Mouse (Mus musculus) cortical plate, adult 2 months (tissue): ENCODE data around the gene Apold1. TPM values are rescaled to one million over a fixed set of nuclear protein-coding genes. Genes with fewer than 3 reads are reported as not detected.

Source experiments
- H3K27ac ChIP-seq: fragments of 200-500 bp; 2 replicates; pipeline ENCODE4 v1.5.1; 2012; ENCODE audit warnings: low read length, control low read depth, inconsistent platforms; ENCODE audit not compliant: insufficient read depth
- H3K4me1 ChIP-seq: fragments of 200-500 bp; 2 replicates; pipeline ENCODE4 v1.6.1; 2011; ENCODE audit warnings: low read length; ENCODE audit not compliant: control insufficient read depth, insufficient read depth
- H3K4me3 ChIP-seq: fragments of 200-500 bp; 2 replicates; pipeline ENCODE4 v1.5.1; 2011; ENCODE audit warnings: mild to moderate bottlenecking, low read length, control low read depth; ENCODE audit not compliant: insufficient read depth
- CTCF ChIP-seq: fragments of 200-500 bp; IDR thresholded peaks from 2 replicates; pipeline ENCODE4 v1.5.1; 2011; ENCODE audit warnings: mild to moderate bottlenecking, control low read depth, low read length; ENCODE audit not compliant: insufficient read depth; ENCODE audit errors: extremely low read depth
- POLR2A ChIP-seq: fragments of 200-500 bp; IDR thresholded peaks from 2 replicates; pipeline ENCODE4 v1.6.1; 2011; ENCODE audit warnings: mild to moderate bottlenecking, low read length, control low read depth; ENCODE audit not compliant: insufficient read depth; ENCODE audit errors: extremely low read depth
- polyA plus RNA-seq: library from polyadenylated mRNA; depleted of rRNA; stranded (reverse); fragments of >200 nt; gene quantifications from 2 replicates; pipeline ENCODE4 v1.2.3, GENCODE M21; 2012

Apold1 gene
- polyA plus RNA-seq, 1 experiment = 2.9 TPM

GRCm38 (mm10) chr6:134949241-134949640, 32.3 kb upstream of the Apold1 start:
- Histone ChIP-seq H3K4me1 (no peaks in the 10 kb centered on the region), H3K27ac (no peak overlapping the region), H3K4me3 (no peak overlapping the region)
- TF ChIP-seq CTCF = no peak
- TF ChIP-seq POLR2A = no peak

GRCm38 (mm10) chr6:134951364-134951763, 30.2 kb upstream of the Apold1 start:
- Histone ChIP-seq H3K27ac (no peak overlapping the region), H3K4me1 (no peaks in the 10 kb centered on the region), H3K4me3 (no peak overlapping the region)
- TF ChIP-seq POLR2A = no peak
- TF ChIP-seq CTCF = no peak

DNA sequence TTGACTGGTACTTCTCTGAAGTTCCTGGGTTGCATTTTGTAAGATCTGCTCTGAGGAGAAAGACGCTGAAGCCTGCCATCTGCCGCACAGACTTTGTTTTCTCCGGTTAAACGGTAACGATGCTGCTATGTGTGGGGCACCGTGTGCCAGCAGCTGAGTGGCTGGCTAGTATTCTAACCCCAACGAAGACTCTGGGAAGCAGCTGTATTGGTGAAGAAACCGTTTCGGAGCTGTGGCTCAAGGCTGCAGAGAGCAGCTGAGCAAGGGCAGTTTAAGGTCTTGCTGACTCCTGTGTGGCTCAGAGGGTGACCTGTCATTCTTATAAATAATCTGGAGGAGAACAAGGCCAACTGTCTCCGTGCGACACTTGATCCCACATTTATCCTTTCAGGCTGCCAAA, 27.5 kb upstream of the Apold1 start:
- no peaks in the 10 kb centered on the region for H3K4me1 ChIP-seq
- no peak for TF ChIP-seq POLR2A
- TF ChIP-seq CTCF = no peak
- H3K4me3 ChIP-seq = no peak overlapping the region
- no peak overlapping the region for H3K27ac ChIP-seq

DNA sequence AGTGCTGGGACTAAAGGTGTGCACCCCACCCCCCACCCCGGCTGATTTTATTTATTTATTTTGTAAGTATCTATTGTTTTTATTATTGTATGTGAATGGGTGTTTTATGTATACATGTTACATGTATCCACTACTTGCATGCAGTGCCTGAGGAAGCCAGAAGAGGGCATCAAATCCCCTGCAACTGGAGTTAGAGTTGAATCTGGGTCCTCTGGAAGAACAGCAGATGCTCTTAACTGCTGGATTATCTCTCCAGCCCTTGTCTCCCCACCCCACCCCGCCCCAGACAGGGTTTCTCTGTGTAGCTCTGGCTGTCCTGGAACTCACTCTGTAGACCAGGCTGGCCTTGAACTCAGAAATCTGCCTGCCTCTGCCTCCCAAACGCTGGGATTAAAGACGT, 25.1 kb upstream of the Apold1 start:
- TF ChIP-seq CTCF (no peak), POLR2A (no peak)

GRCm38 (mm10) chr6:134961286-134961685, 20.2 kb upstream of the Apold1 start:
- TF ChIP-seq CTCF (no peak), POLR2A (no peak)
- H3K4me3 ChIP-seq = no peak overlapping the region
- no peak overlapping the region for H3K27ac ChIP-seq
- no peaks in the 10 kb centered on the region for H3K4me1 ChIP-seq

More for the DNA sequence above, 25.1 kb upstream of the Apold1 start:
- no peak overlapping the region for H3K4me3 ChIP-seq
- H3K4me1 ChIP-seq = no peaks in the 10 kb centered on the region
- H3K27ac ChIP-seq = no peak overlapping the region

DNA sequence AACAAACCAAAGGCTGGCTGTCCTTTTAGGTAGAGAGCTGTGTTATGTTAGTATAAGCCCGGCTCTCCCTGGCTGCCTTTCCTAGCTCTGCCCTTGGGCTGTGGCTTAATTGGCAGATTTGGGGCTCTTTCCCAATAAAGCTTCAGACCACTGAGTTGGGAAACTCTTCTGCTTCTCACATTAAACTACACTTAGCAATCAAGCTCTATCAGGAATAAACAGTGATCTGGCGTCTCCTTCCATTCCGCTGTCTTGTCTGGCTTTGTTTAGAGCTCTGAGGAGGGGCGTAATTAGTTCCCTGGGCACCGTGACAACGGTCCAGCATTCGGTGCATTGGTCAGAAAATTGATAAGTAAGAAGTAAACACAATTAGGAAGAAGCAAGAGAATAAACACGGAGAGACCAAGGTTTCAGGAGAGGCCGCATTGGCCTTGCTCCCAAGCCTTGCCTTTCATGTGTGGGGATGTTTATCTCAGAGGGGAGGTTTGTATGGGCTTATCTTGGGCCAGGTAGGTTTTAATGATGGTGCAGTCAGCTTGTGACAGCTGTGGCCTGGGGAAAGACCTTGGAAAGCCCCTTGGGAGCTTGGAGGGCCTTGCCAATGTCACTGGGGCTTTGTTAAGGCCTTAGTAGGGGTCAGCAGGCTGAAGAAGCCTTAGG, 19.5 kb upstream of the Apold1 start:
- no peak overlapping the region for H3K4me3 ChIP-seq

DNA sequence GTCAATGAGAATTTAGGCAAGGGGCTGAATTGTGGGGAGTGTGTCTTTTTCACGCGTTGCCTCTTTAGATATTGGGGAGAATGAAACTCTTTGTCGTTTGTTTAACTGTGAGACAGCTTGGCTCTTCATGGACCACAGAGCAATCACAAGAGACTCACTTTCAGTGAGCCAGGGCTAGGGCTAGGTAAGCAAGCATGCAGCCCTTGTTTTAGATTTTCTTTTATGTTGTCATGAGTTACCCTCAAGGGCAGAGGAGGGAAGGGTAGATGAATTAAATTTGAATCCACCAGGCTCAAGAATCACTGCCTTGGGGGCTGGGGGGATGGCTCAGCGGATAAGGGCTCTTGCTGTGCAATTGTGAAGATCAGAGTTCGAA, 19.0 kb upstream of the Apold1 start:
- Histone ChIP-seq H3K4me3 (no peak overlapping the region), H3K27ac (no peak overlapping the region), H3K4me1 (no peaks in the 10 kb centered on the region)
- TF ChIP-seq POLR2A = no peak
- no peak for TF ChIP-seq CTCF

More for the DNA sequence above, 19.5 kb upstream of the Apold1 start:
- no peak for TF ChIP-seq POLR2A
- TF ChIP-seq CTCF = no peak
- no peaks in the 10 kb centered on the region for H3K4me1 ChIP-seq
- H3K27ac ChIP-seq = no peak overlapping the region

DNA sequence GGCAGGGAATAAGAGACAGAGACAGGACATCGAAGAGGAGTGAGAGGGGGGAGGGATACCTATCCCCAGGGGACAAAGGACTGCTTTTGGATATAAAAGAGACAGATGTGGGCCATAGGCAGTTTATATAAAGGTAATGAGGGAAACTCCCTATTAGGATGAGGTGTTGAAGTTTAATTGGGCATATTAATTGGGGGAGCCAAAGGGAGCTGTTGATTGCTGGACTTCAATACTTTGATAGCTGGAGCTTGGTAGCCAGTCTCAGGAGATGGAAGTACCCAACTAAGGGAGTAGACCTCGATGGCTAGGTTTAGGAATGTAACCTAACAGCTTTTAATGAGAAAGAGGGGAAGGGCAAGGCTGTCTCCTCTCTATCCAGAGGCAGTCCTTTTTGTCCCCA, 17.6 kb upstream of the Apold1 start:
- H3K4me1 ChIP-seq = no peaks in the 10 kb centered on the region
- no peak overlapping the region for H3K4me3 ChIP-seq
- TF ChIP-seq POLR2A (no peak), CTCF (no peak)
- H3K27ac ChIP-seq = no peak overlapping the region

DNA sequence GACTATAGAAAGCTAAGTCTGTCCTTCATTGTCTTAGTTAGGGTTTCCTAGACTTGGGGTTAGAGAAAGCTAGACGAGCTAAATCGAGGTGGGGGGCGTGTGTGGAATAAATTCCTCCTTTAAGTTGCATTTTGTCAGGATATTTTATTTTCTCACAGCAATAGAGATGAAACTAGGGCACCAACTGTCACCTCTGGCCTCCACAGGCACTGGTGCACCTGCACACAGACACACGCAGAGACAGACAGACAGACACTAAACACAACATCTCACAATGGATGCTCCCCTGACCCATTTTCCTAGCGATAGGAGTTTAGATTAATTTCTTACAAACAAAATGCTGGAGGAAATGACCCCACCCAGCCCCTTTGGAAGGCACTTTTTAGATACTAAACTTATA, 14.8 kb upstream of the Apold1 start:
- no peak overlapping the region for H3K27ac ChIP-seq
- H3K4me3 ChIP-seq = no peak overlapping the region
- no peaks in the 10 kb centered on the region for H3K4me1 ChIP-seq
- TF ChIP-seq POLR2A (no peak), CTCF (no peak)

- Histone ChIP-seq H3K4me3 (no peak overlapping the region), H3K4me1 (no peaks in the 10 kb centered on the region), H3K27ac (no peak overlapping the region)
- TF ChIP-seq CTCF = no peak
- no peak for TF ChIP-seq POLR2A
These were observed 13.2 kb upstream of the Apold1 start for GRCm38 (mm10) chr6:134968326-134968725.

- Histone ChIP-seq H3K4me1 (no peaks in the 10 kb centered on the region), H3K27ac (no peak overlapping the region), H3K4me3 (no peak overlapping the region)
- TF ChIP-seq CTCF (no peak), POLR2A (no peak)
These were observed 12.0 kb upstream of the Apold1 start for GRCm38 (mm10) chr6:134969498-134969897.
